ENCODE assay signal across 30 mouse cellular contexts in genomic region chr3:157471600-157471999, GRCm38 (mm10).
"Had no signal": no experiment of that assay in that cellular context is flagged by ENCODE, and none has a peak within 500 bp of the region (broad histone marks: within the 10 kb centered on the region; RNA-seq: fewer than 3 reads in every experiment).

No protein-coding gene starts in this region.

- H3K36me3 ChIP-seq: limb, embryonic 10.5 days; limb, embryonic 12.5 days; limb, embryonic 13.5 days; limb, embryonic 15.5 days; liver, embryonic 13.5 days; liver, embryonic 15.5 days; lung, embryonic 15.5 days; midbrain, embryonic 10.5 days; midbrain, embryonic 12.5 days; midbrain, embryonic 13.5 days; midbrain, embryonic 15.5 days; neural tube, embryonic 12.5 days; neural tube, embryonic 13.5 days had no signal

- DNase-seq: layer of hippocampus, postnatal 36 days; left cerebral cortex, postnatal 4 days; liver, embryonic 13.5 days; lung, adult 18-20 months; lung, adult 2 months; lung, postnatal 10 days; lung, postnatal 14 days; lung, postnatal 36 days; lung, postnatal 4 days; midbrain, embryonic 14.5 days had no signal

- H3K4me1 ChIP-seq: limb, embryonic 10.5 days; limb, embryonic 12.5 days; limb, embryonic 13.5 days; limb, embryonic 15.5 days; liver, embryonic 13.5 days; liver, embryonic 15.5 days; lung, embryonic 15.5 days; megakaryocyte, embryonic 14.5 days; midbrain, embryonic 10.5 days; midbrain, embryonic 12.5 days; midbrain, embryonic 13.5 days; midbrain, embryonic 15.5 days; neural tube, embryonic 12.5 days; neural tube, embryonic 13.5 days had no signal

- H3K27me3 ChIP-seq: limb, embryonic 12.5 days; limb, embryonic 13.5 days; limb, embryonic 15.5 days; liver, embryonic 13.5 days; liver, embryonic 15.5 days; lung, embryonic 15.5 days; megakaryocyte, embryonic 14.5 days; midbrain, embryonic 12.5 days; midbrain, embryonic 13.5 days; midbrain, embryonic 15.5 days; neural tube, embryonic 12.5 days; neural tube, embryonic 13.5 days had no signal

- H3K27ac ChIP-seq: left cerebral cortex, adult 2 months; limb, embryonic 10.5 days; limb, embryonic 12.5 days; limb, embryonic 13.5 days; limb, embryonic 15.5 days; liver, embryonic 13.5 days; liver, embryonic 14.5 days; liver, embryonic 15.5 days; lung, embryonic 15.5 days; macrophage; midbrain, embryonic 10.5 days; midbrain, embryonic 12.5 days; midbrain, embryonic 13.5 days; midbrain, embryonic 15.5 days; neural tube, embryonic 12.5 days; neural tube, embryonic 13.5 days had no signal

- H3K9ac ChIP-seq: limb, embryonic 12.5 days; limb, embryonic 13.5 days; limb, embryonic 15.5 days; liver, embryonic 13.5 days; liver, embryonic 14.5 days; liver, embryonic 15.5 days; lung, embryonic 15.5 days; midbrain, embryonic 12.5 days; midbrain, embryonic 13.5 days; midbrain, embryonic 15.5 days; neural tube, embryonic 12.5 days; neural tube, embryonic 13.5 days had no signal

- H3K4me3 ChIP-seq: left cerebral cortex, adult 2 months; limb, embryonic 10.5 days; limb, embryonic 12.5 days; limb, embryonic 13.5 days; limb, embryonic 15.5 days; liver, embryonic 13.5 days; liver, embryonic 15.5 days; lung, embryonic 15.5 days; megakaryocyte, embryonic 14.5 days; midbrain, embryonic 10.5 days; midbrain, embryonic 12.5 days; midbrain, embryonic 13.5 days; midbrain, embryonic 15.5 days; myocyte; neural tube, embryonic 12.5 days; neural tube, embryonic 13.5 days had no signal

- H3K4me2 ChIP-seq: limb, embryonic 12.5 days; limb, embryonic 13.5 days; limb, embryonic 15.5 days; liver, embryonic 13.5 days; liver, embryonic 15.5 days; lung, embryonic 15.5 days; midbrain, embryonic 11.5 days; midbrain, embryonic 12.5 days; midbrain, embryonic 13.5 days; midbrain, embryonic 15.5 days; neural tube, embryonic 12.5 days; neural tube, embryonic 13.5 days had no signal

- H3K9me3 ChIP-seq: limb, embryonic 10.5 days; limb, embryonic 12.5 days; limb, embryonic 13.5 days; limb, embryonic 15.5 days; liver, embryonic 13.5 days; liver, embryonic 15.5 days; lung, embryonic 15.5 days; megakaryocyte, embryonic 14.5 days; midbrain, embryonic 10.5 days; midbrain, embryonic 12.5 days; midbrain, embryonic 13.5 days; midbrain, embryonic 15.5 days; neural tube, embryonic 12.5 days; neural tube, embryonic 13.5 days had no signal

- ATAC-seq: lung, postnatal 0 days; midbrain, embryonic 13.5 days; midbrain, embryonic 15.5 days; midbrain, embryonic 16.5 days had no signal
